Mouse (Mus musculus): Measurements from ENCODE around the gene Sec61a2. TPM values are rescaled to one million over a fixed set of nuclear protein-coding genes. Genes with fewer than 3 reads are reported as not detected.

Sec61a2 gene
- polyA plus RNA-seq, 1 experiment from 2014 or later, result 80.4 TPM

- Histone ChIP-seq H3K9ac (no peak overlapping the region), H3K27me3 (no peaks in the 10 kb centered on the region), H3K4me1 (no peaks in the 10 kb centered on the region), H3K9me3 (replicated peaks) (no peaks in the 10 kb centered on the region), H3K4me2 (no peak overlapping the region), H3K27ac (no peak overlapping the region), H3K36me3 (ENCODE audit: poor library complexity, severe bottlenecking) (peaks cover 78% of the 10 kb centered on the region), H3K4me3 (no peak overlapping the region)
- 78% methylated on average over 3 of the region's 3 CpGs for WGBS
- ATAC-seq, result no peak
Measured at GRCm38 (mm10) chr2:5877446-5877845, 17.8 kb downstream of the Sec61a2 start.

- no peaks in the 10 kb centered on the region for H3K4me1 ChIP-seq
- no peak overlapping the region for H3K4me3 ChIP-seq
- no peak overlapping the region for H3K27ac ChIP-seq
- ATAC-seq, result no peak
- no peaks in the 10 kb centered on the region for H3K27me3 ChIP-seq
- H3K9ac ChIP-seq, result no peak overlapping the region
- H3K4me2 ChIP-seq, result no peak overlapping the region
- H3K9me3 ChIP-seq (replicated peaks), result no peaks in the 10 kb centered on the region
- H3K36me3 ChIP-seq (ENCODE audit: poor library complexity, severe bottlenecking), result peaks cover 72% of the 10 kb centered on the region
- WGBS, result 91% methylated on average over 5 of the region's 5 CpGs
Measured at GRCm38 (mm10) chr2:5869746-5870145, 25.5 kb downstream of the Sec61a2 start.

GRCm38 (mm10) chr2:5867681-5868080 is 27.6 kb downstream of the Sec61a2 start:
- Histone ChIP-seq H3K27me3 (no peaks in the 10 kb centered on the region), H3K4me1 (no peaks in the 10 kb centered on the region), H3K36me3 (ENCODE audit: poor library complexity, severe bottlenecking) (peaks cover 67% of the 10 kb centered on the region), H3K4me2 (no peak overlapping the region), H3K9ac (no peak overlapping the region), H3K4me3 (no peak overlapping the region), H3K27ac (no peak overlapping the region), H3K9me3 (replicated peaks) (no peaks in the 10 kb centered on the region)
- WGBS, result 85% methylated on average over 2 of the region's 2 CpGs
- ATAC-seq, result no peak

GRCm38 (mm10) chr2:5862834-5863233 is 32.4 kb downstream of the Sec61a2 start, which contains the start of gene Gm13199:
TSS of gene Gm13199 (minus strand) at chr2:5862934.
- Histone ChIP-seq H3K9me3 (replicated peaks) (no peaks in the 10 kb centered on the region), H3K36me3 (ENCODE audit: poor library complexity, severe bottlenecking) (peaks cover 73% of the 10 kb centered on the region), H3K9ac (no peak within 1 kb of the TSS), H3K4me1 (no peaks in the 10 kb centered on the region), H3K4me3 (no peak within 1 kb of the TSS), H3K27me3 (no peaks in the 10 kb centered on the region), H3K27ac (no peak within 1 kb of the TSS), H3K4me2 (no peak within 1 kb of the TSS)
- 95% methylated on average over 3 of the region's 3 CpGs for WGBS
- ATAC-seq, result no peak

GRCm38 (mm10) chr2:5851866-5852265 is 43.4 kb downstream of the Sec61a2 start:
- Histone ChIP-seq H3K36me3 (ENCODE audit: poor library complexity, severe bottlenecking) (peaks cover 28% of the 10 kb centered on the region), H3K4me2 (no peak overlapping the region), H3K27me3 (no peaks in the 10 kb centered on the region), H3K4me1 (peaks cover 3% of the 10 kb centered on the region; the same call in 1 of the 2 replicates), H3K4me3 (no peak overlapping the region), H3K27ac (no peak overlapping the region), H3K9ac (no peak overlapping the region), H3K9me3 (replicated peaks) (no peaks in the 10 kb centered on the region)
- WGBS, result 88% methylated on average over 5 of the region's 5 CpGs
- ATAC-seq, result no peak

- Histone ChIP-seq H3K9me3 (replicated peaks) (no peaks in the 10 kb centered on the region), H3K27ac (no peak overlapping the region), H3K4me2 (no peak overlapping the region), H3K4me3 (no peak overlapping the region), H3K4me1 (peaks cover 10% of the 10 kb centered on the region), H3K36me3 (ENCODE audit: poor library complexity, severe bottlenecking) (peaks cover 25% of the 10 kb centered on the region), H3K9ac (no peak overlapping the region), H3K27me3 (no peaks in the 10 kb centered on the region)
- WGBS, result 95% methylated on average over 9 of the region's 9 CpGs
- no peak for ATAC-seq
Measured at GRCm38 (mm10) chr2:5851116-5851515, 44.1 kb downstream of the Sec61a2 start.

- H3K4me1 ChIP-seq, result peaks cover 23% of the 10 kb centered on the region
- 43% methylated on average over 4 of the region's 4 CpGs for WGBS
- no peaks in the 10 kb centered on the region for H3K9me3 ChIP-seq (replicated peaks)
- no peaks in the 10 kb centered on the region for H3K27me3 ChIP-seq
- H3K4me3 ChIP-seq, result peak overlapping the region; percentile 80
- no peak overlapping the region for H3K27ac ChIP-seq
- H3K36me3 ChIP-seq (ENCODE audit: poor library complexity, severe bottlenecking), result peaks cover 21% of the 10 kb centered on the region
- peak overlapping the region; percentile 74 for H3K9ac ChIP-seq
- ATAC-seq, result no peak
- peak overlapping the region; percentile 64 for H3K4me2 ChIP-seq
Measured at GRCm38 (mm10) chr2:5845826-5846225, 49.4 kb downstream of the Sec61a2 start.

GRCm38 (mm10) chr2:5844873-5845631 is 50.2 kb downstream of the Sec61a2 start, which contains the start of the genes Nudt5 and Cdc123:
TSS of gene Nudt5 (plus strand) at chr2:5845019.
TSS of gene Cdc123 (minus strand) at chr2:5845164.
- H3K4me3 ChIP-seq, result peak within 1 kb of the TSS; percentile 80
- H3K4me1 ChIP-seq, result peaks cover 23% of the 10 kb centered on the region
- H3K27me3 ChIP-seq, result no peaks in the 10 kb centered on the region
- H3K36me3 ChIP-seq (ENCODE audit: poor library complexity, severe bottlenecking), result peaks cover 29% of the 10 kb centered on the region
- H3K4me2 ChIP-seq, result peak within 1 kb of the TSS; percentile 64
- no peaks in the 10 kb centered on the region for H3K9me3 ChIP-seq (replicated peaks)
- H3K9ac ChIP-seq, result peak within 1 kb of the TSS; percentile 74
- under 1% methylated on average over 53 of the region's 53 CpGs for WGBS
- peak; percentile 98 for ATAC-seq
- peak within 1 kb of the TSS; percentile 90 for H3K27ac ChIP-seq

GRCm38 (mm10) chr2:5844181-5844872 is 50.9 kb downstream of the Sec61a2 start:
- H3K9me3 ChIP-seq (replicated peaks), result no peaks in the 10 kb centered on the region
- 4% methylated on average over 23 of the region's 23 CpGs for WGBS
- H3K4me2 ChIP-seq, result peak overlapping the region; percentile 64
- H3K4me1 ChIP-seq, result peaks cover 23% of the 10 kb centered on the region
- peak; percentile 5; the same call in 1 of the 2 replicates for ATAC-seq
- peak overlapping the region; percentile 74 for H3K9ac ChIP-seq
- H3K27ac ChIP-seq, result peak overlapping the region; percentile 90
- H3K4me3 ChIP-seq, result peak overlapping the region; percentile 80
- no peaks in the 10 kb centered on the region for H3K27me3 ChIP-seq
- H3K36me3 ChIP-seq (ENCODE audit: poor library complexity, severe bottlenecking), result peaks cover 36% of the 10 kb centered on the region

- Histone ChIP-seq H3K36me3 (ENCODE audit: poor library complexity, severe bottlenecking) (peaks cover 54% of the 10 kb centered on the region), H3K4me3 (no peak overlapping the region), H3K4me1 (peaks cover 9% of the 10 kb centered on the region), H3K27me3 (no peaks in the 10 kb centered on the region), H3K9me3 (replicated peaks) (no peaks in the 10 kb centered on the region), H3K4me2 (no peak overlapping the region), H3K9ac (no peak overlapping the region), H3K27ac (no peak overlapping the region)
- 97% methylated on average over 11 of the region's 11 CpGs for WGBS
- no peak for ATAC-seq
Measured at GRCm38 (mm10) chr2:5840815-5841214, 54.4 kb downstream of the Sec61a2 start.

- no peak for ATAC-seq
Measured at GRCm38 (mm10) chr2:5825265-5825913, 69.8 kb downstream of the Sec61a2 start.

GRCm38 (mm10) chr2:5824685-5825084 is 70.5 kb downstream of the Sec61a2 start:
- no peak overlapping the region for H3K9ac ChIP-seq
- no peaks in the 10 kb centered on the region for H3K27me3 ChIP-seq
- H3K4me2 ChIP-seq, result no peak overlapping the region
- H3K36me3 ChIP-seq (ENCODE audit: poor library complexity, severe bottlenecking), result peaks cover 61% of the 10 kb centered on the region
- no peak overlapping the region for H3K4me3 ChIP-seq
- H3K27ac ChIP-seq, result no peak overlapping the region
- H3K9me3 ChIP-seq (replicated peaks), result no peaks in the 10 kb centered on the region
- 87% methylated on average over 5 of the region's 5 CpGs for WGBS
- H3K4me1 ChIP-seq, result no peaks in the 10 kb centered on the region
- no peak for ATAC-seq

More at GRCm38 (mm10) chr2:5825265-5825913, 69.8 kb downstream of the Sec61a2 start:
- Histone ChIP-seq H3K9ac (no peak overlapping the region), H3K4me2 (no peak overlapping the region), H3K27ac (no peak overlapping the region), H3K36me3 (ENCODE audit: poor library complexity, severe bottlenecking) (peaks cover 58% of the 10 kb centered on the region), H3K4me3 (no peak overlapping the region), H3K9me3 (replicated peaks) (no peaks in the 10 kb centered on the region), H3K27me3 (no peaks in the 10 kb centered on the region), H3K4me1 (no peaks in the 10 kb centered on the region)
- 96% methylated on average over 5 of the region's 5 CpGs for WGBS
